Mouse (Mus musculus) MEL (cell line): ENCODE results near the gene Dagla. TPM values are rescaled to one million over a fixed set of nuclear protein-coding genes. Genes with fewer than 3 reads are reported as not detected.
A peak's percentile ranks its signal among the peaks of the same experiment; 100 is the strongest.

ENCODE experiments used
- DNase-seq: peaks from one replicate; pipeline ENCODE4 v3.0.0; 2011; ENCODE audit warnings: low read depth, low spot score
- H3K27ac ChIP-seq: 2 replicates; pipeline ENCODE4 v1.5.1; 2012; ENCODE audit warnings: low read depth, mild to moderate bottlenecking, control low read depth, low read length, moderate library complexity; ENCODE audit not compliant: control insufficient read depth
- H3K27me3 ChIP-seq, 2 experiments: fragments of 150-350 bp in 1 of 2; sonication (generic) in 1 of 2; 2 replicates each; pipeline ENCODE4 v1.6.1; 2012; ENCODE audit warnings: low read length in 2 of 2, mild to moderate bottlenecking in 2 of 2, improper control_type of control experiment in 1 of 2, moderate library complexity in 1 of 2; ENCODE audit not compliant: insufficient read depth in 2 of 2, control insufficient read depth in 1 of 2
- H3K36me3 ChIP-seq, 2 experiments: 2 replicates each; pipeline ENCODE4 v1.6.1; 2012 to 2014; ENCODE audit warnings: low read length in 2 of 2, improper control_type of control experiment in 1 of 2, inconsistent platforms in 1 of 2, mild to moderate bottlenecking in 1 of 2; ENCODE audit not compliant: insufficient read depth in 2 of 2, control insufficient read depth in 1 of 2
- H3K4me1 ChIP-seq, 2 experiments: fragments of 150-350 bp in 1 of 2; sonication (generic) in 1 of 2; 2 replicates each; pipeline ENCODE4 v1.6.1; 2012; ENCODE audit warnings: low read length in 2 of 2, improper control_type of control experiment in 1 of 2, mild to moderate bottlenecking in 1 of 2; ENCODE audit not compliant: insufficient read depth in 2 of 2, control insufficient read depth in 1 of 2
- H3K4me3 ChIP-seq, 2 experiments: fragments of 150-350 bp in 1 of 2; sonication (generic) in 1 of 2; 2 replicates each; pipeline ENCODE4 v1.5.1; 2012; ENCODE audit warnings: low read depth in 2 of 2, low read length in 2 of 2, mild to moderate bottlenecking in 2 of 2, moderate library complexity in 2 of 2, control low read depth in 1 of 2, improper control_type of control experiment in 1 of 2; ENCODE audit not compliant: control insufficient read depth in 1 of 2, insufficient read depth in 1 of 2
- H3K79me2 ChIP-seq: 2 replicates; pipeline ENCODE4 v1.6.1; 2012; ENCODE audit warnings: mild to moderate bottlenecking, low read length, moderate library complexity; ENCODE audit not compliant: control insufficient read depth, poor library complexity, insufficient read depth
- H3K9ac ChIP-seq: 2 replicates; pipeline ENCODE4 v1.6.1; 2012; ENCODE audit warnings: low read depth, mild to moderate bottlenecking, control low read depth, low read length, moderate library complexity; ENCODE audit not compliant: control insufficient read depth, poor library complexity, severe bottlenecking
- H3K9me3 ChIP-seq: fragments of 150-350 bp; sonication (generic); replicated peaks from 2 replicates; pipeline ENCODE4 v1.6.1; 2012; ENCODE audit warnings: mild to moderate bottlenecking, low read length, improper control_type of control experiment, moderate library complexity; ENCODE audit not compliant: insufficient read depth
- BHLHE40 ChIP-seq: IDR thresholded peaks from 2 replicates; pipeline ENCODE4 v1.6.1; 2012; ENCODE audit warnings: low read depth, mild to moderate bottlenecking, inconsistent platforms, low read length, improper control_type of control experiment, borderline replicate concordance
- CHD2 ChIP-seq: IDR thresholded peaks from 2 replicates; pipeline ENCODE4 v1.6.1; 2011; ENCODE audit warnings: low read length, improper control_type of control experiment
- CTCF ChIP-seq, 3 experiments: IDR thresholded peaks in 2 of 3; conservative IDR thresholded peaks in 1 of 3; 2 replicates each; pipeline ENCODE4 v1.5.1; 2011 to 2012; ENCODE audit warnings: low read length in 3 of 3, low read depth in 2 of 3, mild to moderate bottlenecking in 2 of 3, improper control_type of control experiment in 1 of 3, inconsistent platforms in 1 of 3, mixed read lengths in 1 of 3, moderate library complexity in 1 of 3; ENCODE audit not compliant: control insufficient read depth in 1 of 3, insufficient read depth in 1 of 3, poor library complexity in 1 of 3, severe bottlenecking in 1 of 3
- E2F4 ChIP-seq: IDR thresholded peaks from 2 replicates; pipeline ENCODE4 v1.6.1; 2011; ENCODE audit warnings: low read depth, low read length, improper control_type of control experiment, borderline replicate concordance
- ELF1 ChIP-seq: IDR thresholded peaks from 2 replicates; pipeline ENCODE4 v1.6.1; 2014; ENCODE audit warnings: low read depth, mild to moderate bottlenecking, inconsistent platforms, low read length, improper control_type of control experiment, moderate library complexity
- EP300 ChIP-seq, 2 experiments: IDR thresholded peaks; 2 replicates each; pipeline ENCODE4 v1.6.1; 2011; ENCODE audit warnings: improper control_type of control experiment in 2 of 2, low read length in 2 of 2, low read depth in 1 of 2, mild to moderate bottlenecking in 1 of 2
- ETS1 ChIP-seq: IDR thresholded peaks from 2 replicates; pipeline ENCODE4 v1.6.1; 2012; ENCODE audit warnings: low read depth, mild to moderate bottlenecking, inconsistent platforms, low read length, improper control_type of control experiment, moderate library complexity
- GABPA ChIP-seq: IDR thresholded peaks from 2 replicates; pipeline ENCODE4 v1.6.1; 2012; ENCODE audit warnings: low read depth, mild to moderate bottlenecking, inconsistent platforms, low read length, improper control_type of control experiment, moderate library complexity
- GATA1 ChIP-seq: IDR thresholded peaks from 2 replicates; pipeline ENCODE4 v1.6.1; 2011; ENCODE audit warnings: low read depth, low read length, improper control_type of control experiment
- HCFC1 ChIP-seq: IDR thresholded peaks from 2 replicates; pipeline ENCODE4 v1.6.1; 2012; ENCODE audit warnings: low read depth, mild to moderate bottlenecking, inconsistent platforms, low read length, improper control_type of control experiment, moderate library complexity
- KAT2A ChIP-seq: conservative IDR thresholded peaks from 2 replicates; pipeline ENCODE4 v1.6.1; 2012; ENCODE audit warnings: low read depth, low read length, improper control_type of control experiment, inconsistent platforms
- MAFK ChIP-seq: IDR thresholded peaks from 2 replicates; pipeline ENCODE4 v1.6.1; 2011; ENCODE audit warnings: low read depth, mild to moderate bottlenecking, low read length, improper control_type of control experiment, borderline replicate concordance
- MAX ChIP-seq: IDR thresholded peaks from 2 replicates; pipeline ENCODE4 v1.6.1; 2011; ENCODE audit warnings: low read length, improper control_type of control experiment
- MAZ ChIP-seq: IDR thresholded peaks from 2 replicates; pipeline ENCODE4 v1.6.1; 2012; ENCODE audit warnings: low read depth, mild to moderate bottlenecking, inconsistent platforms, low read length, improper control_type of control experiment
- MEF2A ChIP-seq: IDR thresholded peaks from 2 replicates; pipeline ENCODE4 v1.6.1; 2014; ENCODE audit warnings: low read depth, mild to moderate bottlenecking, inconsistent platforms, low read length, improper control_type of control experiment; ENCODE audit not compliant: poor library complexity, insufficient replicate concordance, severe bottlenecking; ENCODE audit errors: extremely low read depth
- MXI1 ChIP-seq: IDR thresholded peaks from 2 replicates; pipeline ENCODE4 v1.6.1; 2011; ENCODE audit warnings: mild to moderate bottlenecking, low read depth, low read length, improper control_type of control experiment
- MYB ChIP-seq: IDR thresholded peaks from 2 replicates; pipeline ENCODE4 v1.6.1; 2011; ENCODE audit warnings: mild to moderate bottlenecking, low read depth, low read length, improper control_type of control experiment
- MYC ChIP-seq: IDR thresholded peaks from 2 replicates; pipeline ENCODE4 v1.6.1; 2011; ENCODE audit warnings: low read depth, mild to moderate bottlenecking, low read length, improper control_type of control experiment, moderate library complexity
- NRF1 ChIP-seq: IDR thresholded peaks from 2 replicates; pipeline ENCODE4 v1.6.1; 2014; ENCODE audit warnings: low read depth, mild to moderate bottlenecking, inconsistent platforms, low read length, improper control_type of control experiment, moderate library complexity; ENCODE audit not compliant: poor library complexity, insufficient read depth, severe bottlenecking
- POLR2A ChIP-seq, 2 experiments: IDR thresholded peaks; 2 replicates each; pipeline ENCODE4 v1.6.1; 2011 to 2012; ENCODE audit warnings: low read length in 2 of 2, mild to moderate bottlenecking in 2 of 2, control low read depth in 1 of 2, improper control_type of control experiment in 1 of 2, low read depth in 1 of 2, moderate library complexity in 1 of 2; ENCODE audit not compliant: control insufficient read depth in 1 of 2, insufficient read depth in 1 of 2, poor library complexity in 1 of 2
- POLR2AphosphoS2 ChIP-seq: IDR thresholded peaks from 2 replicates; pipeline ENCODE4 v1.6.1; 2011; ENCODE audit warnings: low read length, improper control_type of control experiment
- RAD21 ChIP-seq: IDR thresholded peaks from 2 replicates; pipeline ENCODE4 v1.6.1; 2011; ENCODE audit warnings: mild to moderate bottlenecking, low read depth, low read length, improper control_type of control experiment
- SMC3 ChIP-seq: IDR thresholded peaks from 2 replicates; pipeline ENCODE4 v1.6.1; 2011; ENCODE audit warnings: low read depth, low read length, improper control_type of control experiment
- TAL1 ChIP-seq: IDR thresholded peaks from 2 replicates; pipeline ENCODE4 v1.6.1; 2012; ENCODE audit warnings: mild to moderate bottlenecking, inconsistent platforms, low read length, moderate library complexity, mixed read lengths
- UBTF ChIP-seq: IDR thresholded peaks from 2 replicates; pipeline ENCODE4 v1.6.1; 2012; ENCODE audit warnings: low read depth, mild to moderate bottlenecking, inconsistent platforms, low read length, improper control_type of control experiment, moderate library complexity, borderline replicate concordance; ENCODE audit not compliant: insufficient read depth
- USF2 ChIP-seq, 2 experiments: IDR thresholded peaks; 2 replicates each; pipeline ENCODE4 v1.6.1; 2011 to 2012; ENCODE audit warnings: improper control_type of control experiment in 2 of 2, low read length in 2 of 2, borderline replicate concordance in 1 of 2, inconsistent platforms in 1 of 2, low read depth in 1 of 2, mild to moderate bottlenecking in 1 of 2; ENCODE audit not compliant: insufficient read depth in 1 of 2
- ZC3H11A ChIP-seq: IDR thresholded peaks from 2 replicates; pipeline ENCODE4 v1.6.1; 2012; ENCODE audit warnings: low read depth, mild to moderate bottlenecking, inconsistent platforms, low read length, improper control_type of control experiment
- ZKSCAN1 ChIP-seq: IDR thresholded peaks from 2 replicates; pipeline ENCODE4 v1.6.1; 2012; ENCODE audit warnings: low read depth, mild to moderate bottlenecking, inconsistent platforms, low read length, improper control_type of control experiment, moderate library complexity
- polyA plus RNA-seq, 2 experiments: library from polyadenylated mRNA; stranded (reverse) in 1 of 2; unstranded in 1 of 2; fragments of >175 nt in 1 of 2; fragments of >200 nt in 1 of 2; gene quantifications; 2 replicates each; pipeline versions ENCODE4 v1.2.1 to v1.2.4; 2012; ENCODE audit warnings: low replicate concordance in 2 of 2, low read depth in 1 of 2; ENCODE audit not compliant: insufficient read length in 2 of 2, insufficient read depth in 1 of 2, missing spikeins in 1 of 2
- total RNA-seq: library from RNA; depleted of rRNA; stranded (reverse); fragments of 300-350 nt; gene quantifications from 2 replicates; pipeline ENCODE4 v1.2.3, GENCODE M21; 2012

Dagla gene
- total and polyA plus RNA-seq, 3 experiments: not detected

- DNase-seq: no peak
- peaks cover 2% of the 10 kb centered on the region in 2 experiments; a peak in 2 of 4 replicates for H3K27me3 ChIP-seq
- H3K4me3 ChIP-seq: no peak overlapping the region
- no peak overlapping the region for H3K9ac ChIP-seq
- no peak overlapping the region for H3K27ac ChIP-seq
- no peaks in the 10 kb centered on the region for H3K9me3 ChIP-seq
- H3K79me2 ChIP-seq: no peaks in the 10 kb centered on the region
- no peak for TF ChIP-seq RAD21
- no peak for TF ChIP-seq POLR2A (IDR thresholded peaks at IDR 0.05; ENCODE audit: control insufficient read depth in 1 of 2, insufficient read depth in 1 of 2, low read depth in 1 of 2, low read length in 2 of 2, poor library complexity in 1 of 2)
- no peak for TF ChIP-seq ZC3H11A
- no peak for TF ChIP-seq SMC3
- no peak for TF ChIP-seq EP300 (IDR thresholded peaks at IDR 0.05; ENCODE audit: low read depth in 1 of 2, low read length in 2 of 2)
- TF ChIP-seq MAX: no peak
- TF ChIP-seq TAL1: no peak
- H3K36me3 ChIP-seq: no peaks in the 10 kb centered on the region
- no peaks in the 10 kb centered on the region for H3K4me1 ChIP-seq
Observed at GRCm38 (mm10) chr19:10247165-10247564, 57.5 kb downstream of the Dagla start.

DNA sequence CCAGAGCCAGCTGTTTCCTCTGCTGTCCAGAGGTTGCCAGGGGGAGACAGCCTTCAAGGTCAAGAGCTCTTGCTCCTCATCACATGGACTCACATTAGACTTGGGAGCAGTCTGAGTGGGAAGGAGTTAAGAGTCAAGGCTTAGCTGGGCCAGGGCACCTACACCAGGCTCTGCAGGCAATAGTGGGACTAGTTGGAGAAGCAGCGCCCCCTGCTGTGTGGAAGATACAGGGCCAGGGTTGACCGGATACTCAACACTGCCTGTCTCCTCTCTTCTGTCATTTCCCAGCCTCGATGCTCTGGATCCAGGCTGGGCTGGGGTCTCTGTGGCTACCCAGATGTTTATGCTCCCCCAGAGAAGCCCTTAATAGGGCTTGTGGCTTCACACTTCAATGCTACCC, 60.5 kb downstream of the Dagla start:
- peak; percentile 66 for DNase-seq

GRCm38 (mm10) chr19:10242916-10243315, 61.8 kb downstream of the Dagla start:
- H3K9ac ChIP-seq: no peak overlapping the region
- no peak overlapping the region for H3K4me3 ChIP-seq
- H3K9me3 ChIP-seq: no peaks in the 10 kb centered on the region
- DNase-seq: no peak
- no peaks in the 10 kb centered on the region; the same call in 1 of the 2 replicates for H3K79me2 ChIP-seq
- H3K27ac ChIP-seq: no peak overlapping the region
- peaks cover 0 to 2% of the 10 kb centered on the region in 2 experiments; a peak in 2 of 4 replicates for H3K27me3 ChIP-seq
- TF ChIP-seq SMC3: no peak
- TF ChIP-seq TAL1: no peak
- no peak for TF ChIP-seq UBTF
- TF ChIP-seq CHD2: no peak
- no peak for TF ChIP-seq MEF2A
- no peak for TF ChIP-seq ZKSCAN1
- no peak for TF ChIP-seq MXI1
- no peak for TF ChIP-seq MYC
- no peak for TF ChIP-seq KAT2A
- no peak for TF ChIP-seq ETS1
- TF ChIP-seq, all 39 proteins: peak for 0
- no peaks in the 10 kb centered on the region for H3K36me3 ChIP-seq
- peaks cover 0 to 7% of the 10 kb centered on the region in 2 experiments; a peak in 1 of 4 replicates for H3K4me1 ChIP-seq

More for the DNA sequence above, 60.5 kb downstream of the Dagla start:
- Histone ChIP-seq H3K9me3 (no peaks in the 10 kb centered on the region), H3K4me1 (peaks cover 0 to 7% of the 10 kb centered on the region in 2 experiments; a peak in 1 of 4 replicates), H3K27me3 (peaks cover 2% of the 10 kb centered on the region in 2 experiments; a peak in 2 of 4 replicates), H3K4me3 (no peak overlapping the region), H3K9ac (no peak overlapping the region), H3K79me2 (no peaks in the 10 kb centered on the region; the same call in 1 of the 2 replicates), H3K36me3 (no peaks in the 10 kb centered on the region), H3K27ac (no peak overlapping the region)
- TF ChIP-seq NRF1 (no peak), BHLHE40 (no peak), MAFK (no peak), MYC (no peak), CTCF (IDR thresholded peaks at IDR 0.05 in 2 of 3, conservative IDR thresholded peaks at IDR 0.05 in 1 of 3; ENCODE audit: control insufficient read depth in 1 of 3, insufficient read depth in 1 of 3, low read depth in 2 of 3, low read length in 3 of 3, poor library complexity in 1 of 3, severe bottlenecking in 1 of 3) (peak; percentile 73 to 78 (median 77)), RAD21 (peak; percentile 48), MXI1 (no peak), MYB (no peak), ZC3H11A (0 out of 2 replicates have a peak, but pooled peaks have one; percentile 6), E2F4 (no peak), GABPA (no peak), MAZ (no peak), ELF1 (no peak), MAX (no peak), GATA1 (no peak), HCFC1 (no peak), POLR2AphosphoS2 (no peak), SMC3 (peak; percentile 61), USF2 (IDR thresholded peaks at IDR 0.05; ENCODE audit: borderline replicate concordance in 1 of 2, insufficient read depth in 1 of 2, low read depth in 1 of 2, low read length in 2 of 2) (no peak)
